Mouse (Mus musculus): ENCODE measurements at regions not wholly inside any gene's neighbourhood (a gene's known extent, or its start where the extent isn't known, plus 50 kb on each side); places are given as distances from the start of the nearest gene placed in this dataset.

GRCm38 (mm10) chr4:53319051-53319450 lies 121.2 kb upstream of the Slc44a1 start:
- no peak for DNase-seq

GRCm38 (mm10) chr4:53318181-53318580 lies 122.0 kb upstream of the Slc44a1 start:
- no peak for DNase-seq

- DNase-seq, result no peak
Measured at GRCm38 (mm10) chr4:53317453-53317824, 122.8 kb upstream of the Slc44a1 start.

GRCm38 (mm10) chr4:53316796-53317452 lies 123.3 kb upstream of the Slc44a1 start:
- DNase-seq, result no peak

GRCm38 (mm10) chr4:53315876-53316762 lies 124.1 kb upstream of the Slc44a1 start:
- DNase-seq, result no peak

GRCm38 (mm10) chr4:53315121-53315875 lies 124.9 kb upstream of the Slc44a1 start:
- DNase-seq, result no peak

- DNase-seq, result no peak
Measured at GRCm38 (mm10) chr4:53314076-53314475, 126.1 kb upstream of the Slc44a1 start.

GRCm38 (mm10) chr4:53307121-53307520 lies 133.1 kb upstream of the Slc44a1 start:
- DNase-seq, result no peak

GRCm38 (mm10) chr4:53304782-53305385 lies 135.3 kb upstream of the Slc44a1 start:
- DNase-seq, result no peak

- DNase-seq, result no peak
Measured at GRCm38 (mm10) chr4:53304290-53304654, 135.9 kb upstream of the Slc44a1 start.

GRCm38 (mm10) chr4:53303621-53304289 lies 136.5 kb upstream of the Slc44a1 start:
- DNase-seq, result no peak

- no peak for DNase-seq
Measured at GRCm38 (mm10) chr4:53297975-53298374, 138.3 kb upstream of the Abca1 start.

- DNase-seq, result no peak
Measured at GRCm38 (mm10) chr4:53292606-53293005, 132.9 kb upstream of the Abca1 start.

GRCm38 (mm10) chr4:53277741-53278525 lies 118.2 kb upstream of the Abca1 start:
- peak; percentile 23 for DNase-seq

GRCm38 (mm10) chr4:53270433-53270832 lies 110.7 kb upstream of the Abca1 start:
- DNase-seq, result no peak

- no peak for DNase-seq
Measured at GRCm38 (mm10) chr4:53269999-53270398, 110.3 kb upstream of the Abca1 start.

GRCm38 (mm10) chr4:53269251-53269842 lies 109.7 kb upstream of the Abca1 start:
- no peak for DNase-seq

- DNase-seq, result no peak
Measured at GRCm38 (mm10) chr4:53264901-53265300, 105.2 kb upstream of the Abca1 start.

GRCm38 (mm10) chr4:53264501-53264900 lies 104.8 kb upstream of the Abca1 start:
- DNase-seq, result no peak

- no peak for DNase-seq
Measured at GRCm38 (mm10) chr4:53263776-53264175, 104.1 kb upstream of the Abca1 start.

GRCm38 (mm10) chr4:53262466-53262865 lies 102.8 kb upstream of the Abca1 start:
- DNase-seq, result no peak
